Comparison of ENCODE assay signal across 11 mouse cellular contexts in genomic region chr14:26161156-26161555, GRCm38 (mm10). TPM values are rescaled to one million over a fixed set of nuclear protein-coding genes. Genes with fewer than 3 reads are reported as not detected.
DNase-seq lines count a peak whose midpoint lies in the region; ATAC-seq and TF ChIP-seq lines count a peak whose summit lies in the region.
"Not testable (repeated sequence)": the region's sequence is repeated elsewhere in the genome, so short reads cannot be mapped to it uniquely, and the experiment has no call there.
"Had no signal": no experiment of that assay in that cellular context is flagged by ENCODE, and none has a peak within 500 bp of the region (broad histone marks: within the 10 kb centered on the region; RNA-seq: fewer than 3 reads in every experiment).

No protein-coding gene starts in this region.

- TF ChIP-seq CTCF in lung, postnatal 0 days (IDR thresholded peaks at IDR 0.05); stomach, postnatal 0 days (IDR thresholded peaks at IDR 0.05; ENCODE audit: low read depth): not testable (repeated sequence)

- not testable (repeated sequence) for TF ChIP-seq EP300 in lung, postnatal 0 days (IDR thresholded peaks at IDR 0.05); stomach, postnatal 0 days (optimal IDR thresholded peaks at IDR 0.05)

- H3K9ac ChIP-seq in embryonic facial prominence, embryonic 14.5 days (ENCODE audit: low read depth, low read length); intestine, embryonic 14.5 days (ENCODE audit: low read length); intestine, embryonic 16.5 days (ENCODE audit: low read depth, low read length); lung, postnatal 0 days (replicated peaks; ENCODE audit: low read depth); stomach, postnatal 0 days (ENCODE audit: low read length): not testable (repeated sequence)

- peak; percentile 76 for ATAC-seq in embryonic facial prominence, embryonic 14.5 days (ENCODE audit: low read depth)
- 0 out of 2 replicates have a peak, but pooled peaks have one; percentile 49 for ATAC-seq in intestine, embryonic 14.5 days (replicated peaks; ENCODE audit: low FRiP score, low TSS enrichment, low read depth)
- ATAC-seq in intestine, embryonic 16.5 days = peak; percentile 59; the same call in 1 of the 2 replicates
- ATAC-seq in lung, postnatal 0 days = peak; percentile 78
- ATAC-seq in stomach, postnatal 0 days (ENCODE audit: low FRiP score, low TSS enrichment) = peak; percentile 70; the same call in 1 of the 2 replicates

- not testable (repeated sequence) for H3K4me2 ChIP-seq in embryonic facial prominence, embryonic 14.5 days (ENCODE audit: low read depth, low read length); intestine, embryonic 14.5 days (ENCODE audit: low read length); intestine, embryonic 16.5 days (ENCODE audit: low read depth, low read length); lung, postnatal 0 days (replicated peaks; ENCODE audit: low read depth, low read length); stomach, postnatal 0 days (replicated peaks; ENCODE audit: low read depth)

- H3K27me3 ChIP-seq in embryonic facial prominence, embryonic 14.5 days (replicated peaks; ENCODE audit: control insufficient read depth, insufficient read depth, low read length); intestine, embryonic 14.5 days (replicated peaks; ENCODE audit: control insufficient read depth, insufficient read depth, low read length); intestine, embryonic 16.5 days (replicated peaks; ENCODE audit: control insufficient read depth, insufficient read depth, low read length); lung, postnatal 0 days (replicated peaks; ENCODE audit: insufficient read depth, low read length); stomach, postnatal 0 days (ENCODE audit: control insufficient read depth, insufficient read depth, low read length): not testable (repeated sequence)

- H3K4me1 ChIP-seq in embryonic facial prominence, embryonic 14.5 days (ENCODE audit: control insufficient read depth, insufficient read depth, low read length); intestine, embryonic 14.5 days (replicated peaks; ENCODE audit: control insufficient read depth, insufficient read depth, low read length); intestine, embryonic 16.5 days (ENCODE audit: control insufficient read depth, insufficient read depth, low read length); lung, postnatal 0 days (ENCODE audit: insufficient read depth, low read depth, low read length); stomach, postnatal 0 days (replicated peaks; ENCODE audit: control insufficient read depth, insufficient read depth): not testable (repeated sequence)

- not testable (repeated sequence) for H3K9me3 ChIP-seq in embryonic facial prominence, embryonic 14.5 days (ENCODE audit: control insufficient read depth, low read length); intestine, embryonic 14.5 days (ENCODE audit: control insufficient read depth, low read length); intestine, embryonic 16.5 days (ENCODE audit: control insufficient read depth, low read length); lung, postnatal 0 days (ENCODE audit: low read length); stomach, postnatal 0 days (ENCODE audit: control insufficient read depth, low read length)

- not testable (repeated sequence) for H3K4me3 ChIP-seq in embryonic facial prominence, embryonic 14.5 days (ENCODE audit: low read depth, low read length); intestine, embryonic 14.5 days (ENCODE audit: low read depth, low read length); intestine, embryonic 16.5 days (ENCODE audit: low read length); lung, postnatal 0 days (ENCODE audit: low read depth, low read length); stomach, postnatal 0 days (ENCODE audit: low read depth, low read length)

- WGBS in embryonic facial prominence, embryonic 14.5 days = no CpG with 5 or more reads among the region's 9 CpGs
- no CpG with 5 or more reads among the region's 9 CpGs for WGBS in intestine, embryonic 14.5 days
- no CpG with 5 or more reads among the region's 9 CpGs for WGBS in intestine, embryonic 16.5 days
- WGBS in lung, postnatal 0 days = no CpG with 5 or more reads among the region's 9 CpGs
- no CpG with 5 or more reads among the region's 9 CpGs for WGBS in stomach, postnatal 0 days

- DNase-seq in embryonic facial prominence, embryonic 14.5 days (ENCODE audit: low spot score); intestine, embryonic 14.5 days (ENCODE audit: low spot score); lung, postnatal 0 days (ENCODE audit: low spot score); stomach, postnatal 0 days (ENCODE audit: low spot score): not testable (repeated sequence)

- H3K36me3 ChIP-seq in embryonic facial prominence, embryonic 14.5 days (ENCODE audit: control insufficient read depth, insufficient read depth, low read length); intestine, embryonic 14.5 days (ENCODE audit: control insufficient read depth, insufficient read depth, low read length); intestine, embryonic 16.5 days (ENCODE audit: control insufficient read depth, insufficient read depth, low read length); lung, postnatal 0 days (ENCODE audit: insufficient read depth, low read length); stomach, postnatal 0 days (ENCODE audit: control insufficient read depth, insufficient read depth, low read length): not testable (repeated sequence)

- not testable (repeated sequence) for H3K27ac ChIP-seq in embryonic facial prominence, embryonic 14.5 days (replicated peaks; ENCODE audit: low read depth, low read length); intestine, embryonic 14.5 days (ENCODE audit: low read depth); intestine, embryonic 16.5 days (ENCODE audit: low read length); lung, postnatal 0 days (ENCODE audit: low read length); stomach, postnatal 0 days (replicated peaks)

RNA-seq across cellular contexts. Expression of gene Plac9b, which starts 21.1 kb away (rescaled TPM):
- 36.4 and 47.6 TPM in 2 replicates for polyA plus RNA-seq in embryonic facial prominence, embryonic 14.5 days (2014; fragmentation: Nextera tagmentation; extraction: Ambion mirVana)
- 13.7 and 20.0 TPM in 2 replicates for polyA plus RNA-seq in intestine, embryonic 14.5 days (2014; fragmentation: Nextera tagmentation; extraction: Ambion mirVana)
- polyA plus RNA-seq in intestine, embryonic 16.5 days (2015; fragmentation: Nextera tagmentation; extraction: Ambion mirVana) = 16.6 and 19.8 TPM in 2 replicates
- polyA plus RNA-seq in lung, postnatal 0 days (2015; fragmentation: Nextera tagmentation; extraction: Ambion mirVana) = 220 and 235 TPM in 2 replicates
- 97.2 and 127 TPM in 2 replicates for polyA plus RNA-seq in stomach, postnatal 0 days (2015; fragmentation: Nextera tagmentation; extraction: Ambion mirVana)
- polyA plus RNA-seq: activated CD4-positive, CD25-positive, alpha-beta regulatory T cell, adult 4 months; CD4-positive, CD25-positive, alpha-beta regulatory T cell, adult 4 months; G1E; Patski had no signal

RNA-seq across cellular contexts. Expression of gene Duxbl2, which starts 43.0 kb away (rescaled TPM):
- 0.17 TPM in 1 of 2 replicates, not detected in the other for polyA plus RNA-seq in embryonic facial prominence, embryonic 14.5 days (2014; fragmentation: Nextera tagmentation; extraction: Ambion mirVana)
- polyA plus RNA-seq in intestine, embryonic 14.5 days (2014; fragmentation: Nextera tagmentation; extraction: Ambion mirVana) = 1.8 TPM in 1 of 2 replicates, not detected in the other
- 0.70 TPM in 1 of 2 replicates, not detected in the other for polyA plus RNA-seq in intestine, embryonic 16.5 days (2015; fragmentation: Nextera tagmentation; extraction: Ambion mirVana)
- polyA plus RNA-seq in lung, postnatal 0 days (2015; fragmentation: Nextera tagmentation; extraction: Ambion mirVana) = 1.3 and 1.9 TPM in 2 replicates
- 0.67 TPM in 1 of 2 replicates, not detected in the other for polyA plus RNA-seq in stomach, postnatal 0 days (2015; fragmentation: Nextera tagmentation; extraction: Ambion mirVana)
- polyA plus RNA-seq: activated CD4-positive, CD25-positive, alpha-beta regulatory T cell, adult 4 months; brain, embryonic 14.5 days; C2C12; CD4-positive, CD25-positive, alpha-beta regulatory T cell, adult 4 months; G1E; Patski had no signal

RNA-seq across cellular contexts. Expression of gene Tmem254b, which starts 45.7 kb away (rescaled TPM):
- 29.8 and 31.2 TPM in 2 replicates for polyA plus RNA-seq in embryonic facial prominence, embryonic 14.5 days (2014; fragmentation: Nextera tagmentation; extraction: Ambion mirVana)
- 29.4 and 41.1 TPM in 2 replicates for polyA plus RNA-seq in intestine, embryonic 14.5 days (2014; fragmentation: Nextera tagmentation; extraction: Ambion mirVana)
- 72.5 and 75.5 TPM in 2 replicates for polyA plus RNA-seq in intestine, embryonic 16.5 days (2015; fragmentation: Nextera tagmentation; extraction: Ambion mirVana)
- polyA plus RNA-seq in lung, postnatal 0 days (2015; fragmentation: Nextera tagmentation; extraction: Ambion mirVana) = 40.4 and 42.0 TPM in 2 replicates
- 53.8 and 62.7 TPM in 2 replicates for polyA plus RNA-seq in stomach, postnatal 0 days (2015; fragmentation: Nextera tagmentation; extraction: Ambion mirVana)
